ENCODE assay signal across 8 mouse cellular contexts in genomic region chr17:12372021-12372420, GRCm38 (mm10). TPM values are rescaled to one million over a fixed set of nuclear protein-coding genes. Genes with fewer than 3 reads are reported as not detected.
DNase-seq lines count a peak whose midpoint lies in the region; ATAC-seq lines count a peak whose summit lies in the region.

No protein-coding gene starts in this region.

- H3K27me3 ChIP-seq in erythroblast, embryonic 14.5 days (ENCODE audit: control insufficient read depth): peaks cover 10% of the 10 kb centered on the region
- H3K27me3 ChIP-seq in heart, embryonic 12.5 days (replicated peaks): no peaks in the 10 kb centered on the region
- H3K27me3 ChIP-seq in liver, embryonic 16.5 days (ENCODE audit: control insufficient read depth, insufficient read depth, low read depth, low read length): no peaks in the 10 kb centered on the region
- no peaks in the 10 kb centered on the region for H3K27me3 ChIP-seq in neural tube, embryonic 13.5 days

- H3K36me3 ChIP-seq in erythroblast, embryonic 14.5 days (ENCODE audit: control insufficient read depth): no peaks in the 10 kb centered on the region
- no peaks in the 10 kb centered on the region for H3K36me3 ChIP-seq in heart, embryonic 12.5 days
- H3K36me3 ChIP-seq in liver, embryonic 16.5 days (ENCODE audit: control insufficient read depth, insufficient read depth): no peaks in the 10 kb centered on the region
- H3K36me3 ChIP-seq in neural tube, embryonic 13.5 days: no peaks in the 10 kb centered on the region

- H3K9ac ChIP-seq in heart, embryonic 12.5 days: no peak overlapping the region
- no peak overlapping the region for H3K9ac ChIP-seq in liver, embryonic 16.5 days (ENCODE audit: low read depth, low read length)
- no peak overlapping the region for H3K9ac ChIP-seq in neural tube, embryonic 13.5 days

- no peaks in the 10 kb centered on the region for H3K9me3 ChIP-seq in erythroblast, embryonic 14.5 days (ENCODE audit: control insufficient read depth, low read length)
- no peaks in the 10 kb centered on the region for H3K9me3 ChIP-seq in heart, embryonic 12.5 days (replicated peaks)
- no peaks in the 10 kb centered on the region for H3K9me3 ChIP-seq in liver, embryonic 16.5 days (replicated peaks; ENCODE audit: control insufficient read depth, low read length)
- no peaks in the 10 kb centered on the region for H3K9me3 ChIP-seq in neural tube, embryonic 13.5 days

- DNase-seq in CD8-positive naive resting alpha-beta T cell, adult 2 months (ENCODE audit: low read depth in 2 of 2, low spot score in 2 of 2): peak; percentile 57 to 74
- DNase-seq in brain, adult 2 months (ENCODE audit: low read depth, low spot score): peak; percentile 84
- peak; percentile 78 to 88 for DNase-seq in kidney, postnatal 25 days
- peak; percentile 26 to 46 for DNase-seq in thymus, adult 18-20 months

- no peak for ATAC-seq in heart, embryonic 12.5 days (ENCODE audit: insufficient number of reproducible peaks, low FRiP score)
- peak; percentile 60; the same call in 1 of the 2 replicates for ATAC-seq in liver, embryonic 16.5 days (ENCODE audit: low read depth)
- ATAC-seq in neural tube, embryonic 13.5 days (ENCODE audit: low read depth): peak; percentile 36

- H3K4me3 ChIP-seq in erythroblast, embryonic 14.5 days (replicated peaks): peak overlapping the region; percentile 45
- no peak overlapping the region for H3K4me3 ChIP-seq in heart, embryonic 12.5 days
- peak overlapping the region; percentile 12 for H3K4me3 ChIP-seq in liver, embryonic 16.5 days (ENCODE audit: low read depth, low read length)
- H3K4me3 ChIP-seq in neural tube, embryonic 13.5 days: no peak overlapping the region

- H3K4me2 ChIP-seq in heart, embryonic 12.5 days: 0 out of 2 replicates have a peak overlapping the region, but pooled peaks have one; percentile 43
- peak overlapping the region; percentile 46 for H3K4me2 ChIP-seq in liver, embryonic 16.5 days (ENCODE audit: low read depth, low read length)
- peak overlapping the region; percentile 31; the same call in 1 of the 2 replicates for H3K4me2 ChIP-seq in neural tube, embryonic 13.5 days

- peaks cover 15% of the 10 kb centered on the region for H3K4me1 ChIP-seq in erythroblast, embryonic 14.5 days (ENCODE audit: control insufficient read depth)
- peaks cover 8% of the 10 kb centered on the region for H3K4me1 ChIP-seq in heart, embryonic 12.5 days (replicated peaks)
- peaks cover 7% of the 10 kb centered on the region for H3K4me1 ChIP-seq in liver, embryonic 16.5 days (ENCODE audit: control insufficient read depth, low read depth, low read length)
- peaks cover 5% of the 10 kb centered on the region for H3K4me1 ChIP-seq in neural tube, embryonic 13.5 days (replicated peaks)

- H3K27ac ChIP-seq in heart, embryonic 12.5 days (ENCODE audit: poor library complexity, severe bottlenecking): no peak overlapping the region
- no peak overlapping the region for H3K27ac ChIP-seq in liver, embryonic 16.5 days (ENCODE audit: low read length)
- no peak overlapping the region for H3K27ac ChIP-seq in neural tube, embryonic 13.5 days (replicated peaks)

- 36% methylated on average over 4 of the region's 4 CpGs for WGBS in heart, embryonic 12.5 days
- 8% methylated on average over 4 of the region's 4 CpGs for WGBS in liver, embryonic 16.5 days (ENCODE audit: insufficient replicate concordance)
- 23% methylated on average over 4 of the region's 4 CpGs for WGBS in neural tube, embryonic 13.5 days

RNA-seq across cellular contexts. Expression of gene Plg, which starts 6.4 kb away (rescaled TPM):
- polyA plus RNA-seq in erythroblast, embryonic 14.5 days (2012): 0.23 and 0.27 TPM in 2 replicates
- 0.28 and 2.2 TPM in 2 replicates for polyA plus RNA-seq in heart, embryonic 12.5 days (2016; fragmentation: Nextera tagmentation; extraction: Ambion mirVana)
- polyA plus RNA-seq in liver, embryonic 16.5 days (2015; fragmentation: Nextera tagmentation; extraction: Ambion mirVana): 472 and 552 TPM in 2 replicates
- 0.11 TPM in 1 of 2 replicates, not detected in the other for polyA plus RNA-seq in neural tube, embryonic 13.5 days (2015; fragmentation: Nextera tagmentation; extraction: Ambion mirVana)

RNA-seq across cellular contexts. Expression of gene Map3k4, which starts 53.4 kb away (rescaled TPM):
- polyA plus RNA-seq in erythroblast, embryonic 14.5 days (2012): 0.37 and 0.93 TPM in 2 replicates
- 42.9 and 47.4 TPM in 2 replicates for polyA plus RNA-seq in heart, embryonic 12.5 days (2016; fragmentation: Nextera tagmentation; extraction: Ambion mirVana)
- 9.5 and 9.9 TPM in 2 replicates for polyA plus RNA-seq in liver, embryonic 16.5 days (2015; fragmentation: Nextera tagmentation; extraction: Ambion mirVana)
- polyA plus RNA-seq in neural tube, embryonic 13.5 days (2015; fragmentation: Nextera tagmentation; extraction: Ambion mirVana): 35.8 and 41.7 TPM in 2 replicates

Comparison
In these comparisons a context has a peak if more than half of its experiments do, and no peak if none do; other contexts are left out.
1. H3K4me3 ChIP-seq: peak in erythroblast, embryonic 14.5 days (single experiment) and liver, embryonic 16.5 days (single experiment); none in heart, embryonic 12.5 days (single experiment) and neural tube, embryonic 13.5 days (single experiment).
2. RNA of gene Plg, which starts 6.4 kb away (polyA plus RNA-seq): 472 to 552 TPM in liver, embryonic 16.5 days; 0.28 to 2.2 TPM in heart, embryonic 12.5 days, 0.23 to 0.27 TPM in erythroblast, embryonic 14.5 days and 0.11 TPM in neural tube, embryonic 13.5 days; every median in the first group is over 100 times any median in the second.
3. Peak in every context shown above with its lines, with median percentiles within 50 percentile points of each other: DNase-seq and H3K4me2 ChIP-seq.